Mouse (Mus musculus): ENCODE measurements around the gene Uts2.

DNA sequence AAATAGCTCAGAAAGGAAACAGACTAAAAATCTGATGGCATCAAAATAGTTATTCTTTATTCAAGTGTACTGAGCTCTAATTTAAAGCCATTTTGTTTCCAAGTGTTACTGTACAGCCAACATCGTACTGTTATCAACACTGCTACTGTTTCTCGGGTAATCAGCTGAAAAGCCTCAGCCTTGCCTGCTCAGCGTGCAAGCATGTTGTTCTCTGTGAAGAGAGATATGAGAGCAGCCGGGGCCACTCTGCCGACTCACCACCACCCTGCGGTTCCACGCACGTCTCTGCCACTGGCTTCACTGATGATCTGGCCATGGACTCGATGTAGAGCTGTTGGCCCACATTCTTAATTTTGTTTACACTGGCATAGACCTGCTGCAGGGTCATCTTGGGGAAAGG is 27.3 kb downstream of the Uts2 start:
- TF ChIP-seq POLR2A (IDR thresholded peaks at IDR 0.05; ENCODE audit: low read depth, low read length) (no peak), CTCF (conservative IDR thresholded peaks at IDR 0.05; ENCODE audit: insufficient read depth, insufficient read length, low read depth, low read length) (no peak)

All from kidney, adult 2 months (tissue).